Mouse (Mus musculus) urinary bladder, postnatal 25 days (tissue): Measurements from ENCODE around the gene Snx17.

Source experiments
- DNase-seq: peaks from one replicate; pipeline ENCODE4 v3.0.0; 2022; ENCODE audit warnings: low spot score

The Snx17 gene

GRCm38 (mm10) chr5:31240637-31241521 is 47.9 kb downstream of the Snx17 start, which contains the start of the genes Nrbp1 and Gm9970:
Gene Nrbp1 (plus strand): TSS chr5:31240864.
Gene Gm9970 (minus strand): TSS chr5:31241232.
- DNase-seq: peak; percentile 95

DNA sequence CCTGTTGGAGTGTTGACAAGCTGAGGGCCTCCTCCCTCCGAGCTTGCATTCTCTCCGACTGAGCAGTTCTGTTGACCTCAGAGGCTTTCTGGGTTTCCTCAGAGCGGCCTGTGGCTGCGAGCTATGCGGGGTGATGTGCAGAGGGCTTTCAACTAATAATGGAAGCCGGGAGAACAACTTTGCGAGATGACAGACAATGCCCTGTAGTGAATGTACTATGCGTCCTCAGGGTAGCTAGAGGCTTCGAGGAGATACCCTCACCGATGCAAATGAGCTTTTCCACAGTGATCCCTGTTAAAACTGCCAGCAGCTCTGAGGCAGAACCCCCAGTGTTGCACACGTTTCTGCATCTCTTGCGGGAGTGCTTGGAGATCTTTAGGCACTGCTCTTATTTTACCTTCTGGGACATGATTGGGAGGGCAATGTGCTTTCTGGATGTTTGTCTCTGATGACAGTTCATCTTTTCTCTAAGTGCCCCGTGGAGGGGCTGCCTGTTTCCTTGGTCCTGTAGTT is 48.6 kb downstream of the Snx17 start:
- no peak for DNase-seq

DNA sequence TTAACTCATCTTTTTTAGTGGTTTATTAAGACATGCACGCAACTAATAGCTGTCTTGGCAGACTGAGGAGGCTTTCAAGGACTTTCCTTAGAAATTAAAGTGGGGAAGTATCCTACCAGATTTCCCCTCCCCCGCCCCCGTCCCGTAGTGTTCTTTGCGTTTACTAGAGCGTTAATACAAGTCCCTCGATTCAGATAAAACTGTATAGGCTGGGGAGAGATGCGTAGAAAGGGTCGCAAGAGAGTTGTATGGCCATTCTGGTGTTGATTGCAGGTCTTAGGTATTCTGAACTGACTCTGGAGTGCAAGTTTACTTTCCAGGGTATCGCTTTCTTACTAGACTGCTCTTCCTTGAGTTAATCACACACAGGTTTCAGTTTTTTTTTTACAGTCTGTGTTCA is 49.2 kb downstream of the Snx17 start:
- DNase-seq: no peak
